Mouse (Mus musculus) intestine, embryonic 14.5 days (tissue): ENCODE results near the gene Gse1. TPM values are rescaled to one million over a fixed set of nuclear protein-coding genes. Genes with fewer than 3 reads are reported as not detected.

Source experiments
- ATAC-seq: fragments of 200-750 bp; cut with Nextera tagmentation; replicated peaks from 2 replicates; pipeline ENCODE4 v1.8.0; 2017; ENCODE audit warnings: low read depth, moderate number of reproducible peaks, moderate TSS enrichment, moderate library complexity; ENCODE audit not compliant: low FRiP score, low TSS enrichment
- DNase-seq: peaks from one replicate; pipeline ENCODE4 v3.0.0-alpha.2; 2018; ENCODE audit warnings: low spot score
- H3K27ac ChIP-seq: fragments of 300-500 bp; sonication (generic); 2 replicates; pipeline ENCODE4 v1.5.1; 2014; ENCODE audit warnings: low read depth, mild to moderate bottlenecking, control low read depth
- H3K27me3 ChIP-seq: fragments of 300-500 bp; sonication (generic); replicated peaks from 2 replicates; pipeline ENCODE4 v1.6.1; 2014; ENCODE audit warnings: low read length, control low read depth; ENCODE audit not compliant: control insufficient read depth, insufficient read depth
- H3K36me3 ChIP-seq: fragments of 300-500 bp; sonication (generic); 2 replicates; pipeline ENCODE4 v1.6.1; 2014; ENCODE audit warnings: low read length, control low read depth; ENCODE audit not compliant: control insufficient read depth, insufficient read depth
- H3K4me1 ChIP-seq: fragments of 300-500 bp; sonication (generic); replicated peaks from 2 replicates; pipeline ENCODE4 v1.6.1; 2014; ENCODE audit warnings: low read length, control low read depth, mixed read lengths; ENCODE audit not compliant: control insufficient read depth, insufficient read depth
- H3K4me2 ChIP-seq: fragments of 300-500 bp; sonication (generic); 2 replicates; pipeline ENCODE4 v1.6.1; 2014; ENCODE audit warnings: low read length
- H3K4me3 ChIP-seq: fragments of 300-500 bp; sonication (generic); 2 replicates; pipeline ENCODE4 v1.5.1; 2014; ENCODE audit warnings: low read depth, low read length, control low read depth, mixed read lengths
- H3K9ac ChIP-seq: fragments of 300-500 bp; sonication (generic); 2 replicates; pipeline ENCODE4 v1.6.1; 2014; ENCODE audit warnings: mild to moderate bottlenecking, low read length
- H3K9me3 ChIP-seq: fragments of 300-500 bp; sonication (generic); 2 replicates; pipeline ENCODE4 v1.6.1; 2016; ENCODE audit warnings: low read length, control low read depth; ENCODE audit not compliant: control insufficient read depth
- WGBS: fragments of 180-500 bp; shearing (Covaris S2); extraction: QIAGEN DNeasy Blood & Tissue Kit; methylation state at CpG from one replicate; pipeline ENCODE4 v1.1.7; 2014; 5-methylcytosine and 5-hydroxymethylcytosine counted together
- polyA plus RNA-seq: library from polyadenylated mRNA; unstranded; fragments of >200 nt; fragmentation: Nextera tagmentation; extraction: Ambion mirVana; gene quantifications from 2 replicates; pipeline ENCODE4 v1.2.1, GENCODE M21; 2014

The Gse1 gene
- polyA plus RNA-seq, 1 experiment from 2014 or later = 13.3 TPM

DNA sequence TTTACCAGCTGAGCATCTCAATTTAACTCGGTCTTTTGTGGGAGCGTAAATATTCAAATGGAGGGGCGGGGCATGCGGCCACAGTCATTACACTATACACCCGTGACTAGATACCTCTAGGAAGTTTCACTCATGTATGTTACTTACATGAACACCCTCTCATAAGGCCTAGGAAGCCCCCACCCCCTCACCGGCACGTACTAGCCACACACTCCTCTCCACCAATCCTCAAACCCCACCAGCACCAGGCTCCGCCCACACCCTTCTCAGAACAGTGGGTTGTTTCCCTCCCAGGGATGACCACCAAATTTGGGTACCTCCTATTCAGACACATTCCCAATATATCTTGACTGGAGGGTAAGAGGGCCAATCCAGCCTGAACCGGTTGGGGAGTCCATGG lies 379.2 kb downstream of the Gse1 start:
- H3K4me1 ChIP-seq = no peaks in the 10 kb centered on the region
- 81% methylated on average over 9 of the region's 9 CpGs for WGBS
- DNase-seq = no peak
- H3K4me3 ChIP-seq = no peak overlapping the region
- H3K27me3 ChIP-seq = no peaks in the 10 kb centered on the region
- no peaks in the 10 kb centered on the region for H3K9me3 ChIP-seq
- no peak overlapping the region for H3K27ac ChIP-seq
- ATAC-seq = no peak
- no peak overlapping the region for H3K9ac ChIP-seq
- no peak overlapping the region for H3K4me2 ChIP-seq
- H3K36me3 ChIP-seq = no peaks in the 10 kb centered on the region

DNA sequence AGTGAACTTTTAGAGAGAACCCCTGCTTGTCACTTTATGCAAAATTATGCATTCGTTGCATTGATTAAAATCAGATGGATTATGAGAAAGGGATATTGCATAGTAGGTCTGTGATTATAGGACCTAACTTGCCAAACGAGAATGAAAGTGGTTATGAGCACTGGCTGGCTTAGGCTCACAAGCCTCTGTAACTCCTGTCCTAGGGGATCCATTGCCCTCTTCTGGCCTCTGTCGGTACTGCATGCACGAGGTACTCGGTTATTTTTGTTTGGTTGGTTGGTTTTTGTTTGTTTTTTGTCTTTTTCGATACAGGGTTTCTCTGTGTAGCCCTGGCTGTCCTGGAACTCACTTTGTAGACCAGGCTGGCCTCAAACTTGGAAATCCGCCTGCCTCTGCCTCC lies 379.6 kb downstream of the Gse1 start:
- WGBS = 21% methylated on average over 7 of the region's 7 CpGs
- Histone ChIP-seq H3K4me2 (no peak overlapping the region), H3K27ac (no peak overlapping the region), H3K36me3 (no peaks in the 10 kb centered on the region), H3K27me3 (no peaks in the 10 kb centered on the region), H3K4me3 (no peak overlapping the region), H3K4me1 (no peaks in the 10 kb centered on the region), H3K9ac (no peak overlapping the region), H3K9me3 (no peaks in the 10 kb centered on the region)
- peak; percentile 89 for DNase-seq
- ATAC-seq = 0 out of 2 replicates have a peak, but pooled peaks have one; percentile 29

DNA sequence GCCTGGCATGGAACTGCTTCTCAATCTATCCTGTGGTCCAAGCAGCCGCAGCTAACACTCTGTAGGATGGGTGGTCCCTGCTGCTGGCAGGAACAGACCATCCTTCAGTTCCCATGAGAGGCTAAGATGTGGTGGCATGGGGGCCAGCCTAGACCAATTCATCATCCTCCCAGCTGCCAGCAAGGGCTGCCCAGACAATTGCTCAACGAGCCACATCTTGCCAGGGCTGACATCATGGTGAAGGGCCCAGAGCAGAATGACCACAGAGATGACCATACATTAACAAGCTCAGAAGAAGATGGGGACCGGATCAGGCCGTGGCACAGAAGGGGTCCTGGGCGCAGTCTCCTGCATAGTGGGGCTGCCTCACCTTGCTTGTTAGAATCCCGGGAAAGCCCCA lies 382.6 kb downstream of the Gse1 start:
- H3K36me3 ChIP-seq = no peaks in the 10 kb centered on the region
- no peak overlapping the region for H3K4me3 ChIP-seq

DNA sequence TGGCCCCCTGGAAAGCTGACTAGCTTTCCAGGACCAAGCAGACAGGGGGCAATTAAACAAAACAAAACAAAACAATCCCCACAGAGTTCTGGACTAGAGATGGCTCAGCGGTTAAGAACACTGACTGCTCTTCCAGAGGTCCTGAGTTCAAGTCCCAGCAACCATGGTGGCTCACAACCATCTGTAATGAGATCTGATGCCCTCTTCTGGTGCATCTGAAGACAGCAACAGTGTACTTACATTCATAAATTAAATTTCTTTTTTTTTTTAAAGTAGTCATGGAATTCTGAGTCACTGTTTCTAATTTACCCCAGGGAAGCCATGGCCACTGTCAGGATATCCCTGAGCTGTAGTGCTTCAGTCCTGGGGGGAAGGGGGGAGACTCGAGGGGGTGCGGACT lies 386.2 kb downstream of the Gse1 start:
- no peak overlapping the region for H3K9ac ChIP-seq
- H3K4me1 ChIP-seq = no peaks in the 10 kb centered on the region; the same call in 1 of the 2 replicates
- H3K9me3 ChIP-seq = no peaks in the 10 kb centered on the region
- no peak for DNase-seq
- H3K4me3 ChIP-seq = no peak overlapping the region
- ATAC-seq = no peak
- no peak overlapping the region for H3K27ac ChIP-seq
- no peak overlapping the region for H3K4me2 ChIP-seq
- H3K36me3 ChIP-seq = no peaks in the 10 kb centered on the region
- 91% methylated on average over 3 of the region's 3 CpGs for WGBS
- H3K27me3 ChIP-seq = no peaks in the 10 kb centered on the region

More for the DNA sequence above, 382.6 kb downstream of the Gse1 start:
- no peak for DNase-seq
- H3K27ac ChIP-seq = no peak overlapping the region
- H3K9ac ChIP-seq = no peak overlapping the region
- no peaks in the 10 kb centered on the region for H3K9me3 ChIP-seq
- no peaks in the 10 kb centered on the region for H3K4me1 ChIP-seq
- no peak for ATAC-seq
- WGBS = 83% methylated on average over 6 of the region's 6 CpGs
- H3K27me3 ChIP-seq = no peaks in the 10 kb centered on the region
- H3K4me2 ChIP-seq = no peak overlapping the region

DNA sequence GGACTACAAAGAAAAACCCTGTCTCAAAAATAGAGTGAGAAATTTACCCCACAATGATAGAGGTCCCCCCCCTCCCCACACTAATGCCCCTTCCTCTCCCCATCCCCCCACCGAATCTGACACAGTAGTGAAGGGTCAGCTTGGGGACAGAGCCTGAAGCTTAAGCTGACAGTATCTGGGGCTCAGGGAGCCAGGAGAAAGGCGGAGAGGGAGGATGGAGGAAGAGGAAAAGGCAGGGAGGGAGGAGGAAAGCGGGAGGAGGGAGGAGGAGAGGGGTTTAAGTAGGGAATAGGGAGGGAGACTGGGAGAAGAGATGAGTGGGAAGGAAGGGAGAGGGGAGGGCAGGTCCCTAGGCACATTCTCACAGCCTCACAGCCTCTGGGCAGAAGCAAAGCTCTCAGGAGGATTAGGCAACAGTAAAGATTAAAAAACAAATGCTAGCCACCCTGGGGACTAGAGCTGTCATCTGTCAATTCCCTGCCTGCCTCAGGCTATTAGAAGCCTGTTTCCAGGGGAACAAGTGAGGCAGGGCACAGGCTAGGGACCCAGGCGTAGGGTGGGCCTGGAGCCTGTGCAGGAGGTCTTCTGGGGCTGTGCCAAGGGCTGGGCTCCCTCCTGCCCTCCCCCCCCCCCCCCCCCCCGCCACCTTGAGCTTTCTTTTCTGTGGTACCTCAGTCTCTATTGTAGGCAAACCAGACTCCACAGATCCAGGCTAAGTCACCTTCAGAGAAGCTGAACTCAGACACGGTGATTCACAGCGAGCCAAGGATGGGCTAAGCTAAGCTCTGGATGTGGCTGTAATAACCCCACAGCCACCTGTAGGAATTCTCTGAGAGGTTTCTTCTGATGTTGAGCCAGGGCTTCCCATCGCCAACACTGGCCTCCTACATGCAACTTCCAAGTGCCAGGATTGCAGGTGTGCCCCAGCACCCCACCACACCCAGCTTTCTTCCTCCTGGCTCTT lies 388.7 kb downstream of the Gse1 start:
- Histone ChIP-seq H3K9ac (no peak overlapping the region), H3K9me3 (no peaks in the 10 kb centered on the region), H3K4me2 (no peak overlapping the region), H3K4me1 (no peaks in the 10 kb centered on the region; the same call in 1 of the 2 replicates), H3K4me3 (no peak overlapping the region), H3K27me3 (no peaks in the 10 kb centered on the region), H3K27ac (no peak overlapping the region), H3K36me3 (no peaks in the 10 kb centered on the region)
- WGBS = 48% methylated on average over 7 of the region's 8 CpGs
- ATAC-seq = no peak
- DNase-seq = no peak

DNA sequence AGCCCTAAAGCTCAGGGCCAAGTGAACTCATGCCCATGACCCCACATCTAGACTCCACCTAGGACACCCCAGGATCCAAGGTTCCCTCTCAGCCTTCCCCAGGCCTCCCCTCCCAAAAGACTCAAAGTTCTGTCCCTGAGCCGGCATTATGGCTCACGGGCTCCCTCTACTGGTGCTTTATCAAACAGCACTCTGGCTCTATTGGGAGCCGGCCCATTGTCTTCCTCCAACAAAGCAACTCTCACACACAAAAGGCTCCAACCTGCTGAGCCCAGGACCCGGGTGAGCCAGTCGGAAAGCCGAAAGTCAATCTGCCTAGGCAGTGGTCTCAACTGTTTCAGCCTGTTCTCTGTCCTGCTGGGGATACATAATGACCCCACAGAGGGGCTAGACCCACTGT lies 389.9 kb downstream of the Gse1 start:
- peak; percentile 92 for DNase-seq
- 1% methylated on average over 6 of the region's 6 CpGs for WGBS
- Histone ChIP-seq H3K27ac (no peak overlapping the region), H3K4me2 (no peak overlapping the region), H3K36me3 (no peaks in the 10 kb centered on the region), H3K9me3 (no peaks in the 10 kb centered on the region), H3K9ac (no peak overlapping the region), H3K27me3 (no peaks in the 10 kb centered on the region), H3K4me1 (no peaks in the 10 kb centered on the region; the same call in 1 of the 2 replicates), H3K4me3 (no peak overlapping the region)
- ATAC-seq = peak; percentile 57; the same call in 1 of the 2 replicates

DNA sequence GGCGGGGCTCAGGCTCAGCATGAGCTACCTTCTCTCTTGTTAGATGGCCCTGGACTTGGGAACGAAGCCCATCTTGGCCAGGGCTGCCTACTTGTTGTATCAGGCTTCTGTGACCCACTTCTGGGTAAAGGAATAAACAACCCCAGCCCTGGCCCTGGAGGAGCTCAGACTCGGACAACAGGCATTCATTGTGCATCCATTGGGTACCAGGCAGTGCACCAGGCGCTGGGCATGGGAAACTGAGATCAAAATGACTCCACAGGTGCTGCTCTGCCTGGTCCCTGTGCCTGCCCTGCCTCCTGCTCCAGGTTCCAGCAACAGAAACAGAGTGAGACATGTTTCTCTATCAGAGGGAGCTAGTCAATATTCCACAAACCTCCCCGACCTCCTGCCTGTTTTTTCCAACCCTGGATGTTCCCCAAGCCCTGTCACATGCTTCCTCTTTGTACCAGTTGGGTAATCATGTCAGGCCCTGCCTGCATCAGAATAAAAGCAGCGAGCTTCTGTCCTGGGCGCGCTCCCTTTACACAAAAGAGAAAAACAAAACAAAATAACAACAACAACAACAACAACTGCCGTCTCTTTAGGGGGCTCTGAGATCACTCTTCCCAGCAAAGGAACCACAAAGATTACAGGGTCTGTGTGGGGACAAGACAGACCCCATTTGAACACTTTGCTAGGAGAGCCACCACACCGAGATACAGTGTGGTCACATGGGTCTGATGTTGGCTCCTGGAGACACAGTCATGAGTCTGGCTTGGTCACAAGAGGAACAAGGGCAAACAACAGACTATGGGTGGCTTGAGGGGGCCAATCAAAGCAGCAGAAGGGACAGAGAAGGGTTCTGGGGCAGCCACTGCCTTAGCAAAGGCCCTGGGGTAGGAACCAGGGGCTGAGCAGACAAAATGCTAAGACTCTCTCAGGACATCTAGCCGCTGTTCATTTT lies 391.3 kb downstream of the Gse1 start:
- no peak overlapping the region for H3K4me3 ChIP-seq
- 69% methylated on average over 11 of the region's 11 CpGs for WGBS
- ATAC-seq = no peak
- no peak for DNase-seq
- no peaks in the 10 kb centered on the region for H3K36me3 ChIP-seq
- H3K27ac ChIP-seq = no peak overlapping the region
- no peaks in the 10 kb centered on the region for H3K27me3 ChIP-seq
- no peak overlapping the region for H3K9ac ChIP-seq
- no peaks in the 10 kb centered on the region for H3K9me3 ChIP-seq
- H3K4me1 ChIP-seq = no peaks in the 10 kb centered on the region; the same call in 1 of the 2 replicates
- no peak overlapping the region for H3K4me2 ChIP-seq

DNA sequence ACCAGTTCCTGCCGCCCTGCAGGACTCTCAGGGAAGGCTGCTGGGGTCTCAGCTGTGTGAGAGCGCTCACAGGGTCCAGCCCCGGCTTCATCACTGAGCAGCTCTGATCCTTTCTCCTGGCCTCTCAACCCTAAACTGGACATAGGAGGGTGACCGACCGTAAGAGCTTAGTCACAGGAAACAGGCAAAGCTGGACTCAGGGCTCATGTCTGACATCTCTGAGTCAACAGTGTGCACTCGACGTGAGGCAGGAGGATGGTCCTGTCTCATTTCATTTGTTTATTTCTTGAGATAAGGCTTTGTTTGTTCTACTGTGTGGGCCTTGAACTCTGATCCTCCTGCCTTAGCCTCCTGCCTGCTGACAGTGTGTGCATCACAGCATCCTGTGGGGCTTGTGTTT lies 392.2 kb downstream of the Gse1 start:
- WGBS = 38% methylated on average over 7 of the region's 7 CpGs
- no peak for DNase-seq
- H3K4me3 ChIP-seq = no peak overlapping the region

More for the DNA sequence above, 392.2 kb downstream of the Gse1 start:
- Histone ChIP-seq H3K9me3 (no peaks in the 10 kb centered on the region), H3K36me3 (no peaks in the 10 kb centered on the region), H3K27ac (no peak overlapping the region), H3K4me1 (no peaks in the 10 kb centered on the region; the same call in 1 of the 2 replicates), H3K9ac (no peak overlapping the region), H3K4me2 (no peak overlapping the region), H3K27me3 (no peaks in the 10 kb centered on the region)
- ATAC-seq = no peak
